Mouse (Mus musculus): ENCODE measurements around the gene Exosc2. TPM values are rescaled to one million over a fixed set of nuclear protein-coding genes. Genes with fewer than 3 reads are reported as not detected.

The Exosc2 gene
- polyA plus RNA-seq, 1 experiment, result 63.4 TPM

DNA sequence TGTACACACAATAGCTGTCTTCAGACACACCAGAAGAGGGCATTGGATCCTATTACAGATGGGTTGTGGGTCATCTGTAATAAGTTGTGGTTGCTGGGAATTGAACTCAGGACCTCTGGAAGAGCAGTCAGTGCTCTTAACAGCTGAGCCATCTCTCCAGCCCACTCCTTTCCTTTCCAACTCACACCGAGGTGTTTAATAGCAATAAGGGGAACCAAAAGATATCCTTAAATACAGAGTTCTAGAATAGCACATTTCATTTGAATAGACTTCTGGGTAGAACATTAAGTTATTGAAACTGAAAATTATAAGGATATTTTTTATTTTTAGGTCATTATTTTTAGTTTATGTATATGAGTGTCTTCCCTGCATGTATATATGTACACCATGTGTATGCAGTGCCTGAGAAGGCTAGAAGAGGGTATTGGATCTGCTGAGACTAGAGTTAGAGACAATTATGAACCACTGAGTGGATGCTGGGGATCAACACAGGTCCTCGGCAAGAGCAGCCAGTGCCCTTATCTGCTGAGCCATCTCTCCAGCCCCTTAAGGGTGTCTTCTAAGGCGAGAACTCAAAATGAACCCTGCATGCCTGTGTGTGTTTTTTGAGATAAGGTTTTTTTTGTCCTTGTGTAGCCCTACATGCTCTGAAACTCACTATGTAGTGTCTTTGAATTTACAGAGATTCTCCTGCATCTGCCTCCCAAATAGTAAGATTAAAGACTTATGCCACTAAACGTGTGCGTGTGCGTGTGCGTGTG is 54.4 kb downstream of the Exosc2 start:
- H3ac ChIP-seq (ENCODE audit: control insufficient read depth, insufficient read length, low read depth), result no peak overlapping the region
- no peaks in the 10 kb centered on the region for H3K27me3 ChIP-seq (ENCODE audit: control insufficient read depth, insufficient read depth, insufficient read length)
- no peaks in the 10 kb centered on the region for H3K79me3 ChIP-seq (ENCODE audit: low read depth)
- no peaks in the 10 kb centered on the region for H3K79me2 ChIP-seq (ENCODE audit: control insufficient read depth, insufficient read depth)
- TF ChIP-seq CEBPB (IDR thresholded peaks at IDR 0.05; ENCODE audit: low read depth) (no peak), CTCF (IDR thresholded peaks at IDR 0.05; ENCODE audit: control insufficient read depth, insufficient read depth, insufficient read length) (no peak), USF1 (IDR thresholded peaks at IDR 0.05; ENCODE audit: low read depth) (no peak), FOSL1 (IDR thresholded peaks at IDR 0.05; ENCODE audit: insufficient read depth, low read length, poor library complexity, severe bottlenecking) (no peak)
- no peaks in the 10 kb centered on the region for H3K36me3 ChIP-seq (ENCODE audit: control insufficient read depth, insufficient read depth)
- H3K4me3 ChIP-seq (ENCODE audit: insufficient read depth, poor library complexity, severe bottlenecking), result no peak overlapping the region

GRCm38 (mm10) chr2:31727576-31728277 is 57.2 kb downstream of the Exosc2 start:
- no peak for TF ChIP-seq USF1 (IDR thresholded peaks at IDR 0.05; ENCODE audit: low read depth)
- no peak for TF ChIP-seq CTCF (IDR thresholded peaks at IDR 0.05; ENCODE audit: control insufficient read depth, insufficient read depth, insufficient read length)
- TF ChIP-seq MYOG (IDR thresholded peaks at IDR 0.05; ENCODE audit: control insufficient read depth, extremely low read depth, insufficient read length), result no peak
- no peak for TF ChIP-seq MYOD1 (IDR thresholded peaks at IDR 0.05; ENCODE audit: control insufficient read depth, insufficient read length, low read depth)
- no peak for TF ChIP-seq MAX (IDR thresholded peaks at IDR 0.05)
- no peak for TF ChIP-seq FOSL1 (IDR thresholded peaks at IDR 0.05; ENCODE audit: insufficient read depth, low read length, poor library complexity, severe bottlenecking)
- no peak for TF ChIP-seq CEBPB (IDR thresholded peaks at IDR 0.05; ENCODE audit: low read depth)

GRCm38 (mm10) chr2:31730640-31731039 is 60.1 kb downstream of the Exosc2 start:
- H3K27me3 ChIP-seq (ENCODE audit: control insufficient read depth, insufficient read depth, insufficient read length), result no peaks in the 10 kb centered on the region

More at GRCm38 (mm10) chr2:31727576-31728277, 57.2 kb downstream of the Exosc2 start:
- no peak overlapping the region for H3K4me3 ChIP-seq (ENCODE audit: insufficient read depth, poor library complexity, severe bottlenecking)
- H3ac ChIP-seq (ENCODE audit: control insufficient read depth, insufficient read length, low read depth), result no peak overlapping the region
- H3K27me3 ChIP-seq (ENCODE audit: control insufficient read depth, insufficient read depth, insufficient read length), result no peaks in the 10 kb centered on the region
- H3K36me3 ChIP-seq (ENCODE audit: control insufficient read depth, insufficient read depth), result no peaks in the 10 kb centered on the region
- no peaks in the 10 kb centered on the region for H3K79me2 ChIP-seq (ENCODE audit: control insufficient read depth, insufficient read depth)
- no peaks in the 10 kb centered on the region for H3K79me3 ChIP-seq (ENCODE audit: low read depth)

More at GRCm38 (mm10) chr2:31730640-31731039, 60.1 kb downstream of the Exosc2 start:
- H3K4me3 ChIP-seq (ENCODE audit: insufficient read depth, poor library complexity, severe bottlenecking), result no peak overlapping the region
- TF ChIP-seq CEBPB (IDR thresholded peaks at IDR 0.05; ENCODE audit: low read depth) (no peak), FOSL1 (IDR thresholded peaks at IDR 0.05; ENCODE audit: insufficient read depth, low read length, poor library complexity, severe bottlenecking) (no peak), MYOG (IDR thresholded peaks at IDR 0.05; ENCODE audit: control insufficient read depth, extremely low read depth, insufficient read length) (no peak), MYOD1 (IDR thresholded peaks at IDR 0.05; ENCODE audit: control insufficient read depth, insufficient read length, low read depth) (no peak), MAX (IDR thresholded peaks at IDR 0.05) (no peak), USF1 (IDR thresholded peaks at IDR 0.05; ENCODE audit: low read depth) (no peak), CTCF (IDR thresholded peaks at IDR 0.05; ENCODE audit: control insufficient read depth, insufficient read depth, insufficient read length) (no peak)
- no peaks in the 10 kb centered on the region for H3K79me2 ChIP-seq (ENCODE audit: control insufficient read depth, insufficient read depth)
- H3K79me3 ChIP-seq (ENCODE audit: low read depth), result no peaks in the 10 kb centered on the region
- no peaks in the 10 kb centered on the region for H3K36me3 ChIP-seq (ENCODE audit: control insufficient read depth, insufficient read depth)
- H3ac ChIP-seq (ENCODE audit: control insufficient read depth, insufficient read length, low read depth), result no peak overlapping the region

Other genes with a start within 250 kb of the Exosc2 start
- 248 TPM for gene Ass1, start 200.5 kb upstream of the Exosc2 start, polyA plus RNA-seq (2012; fragmentation: generic; extraction: Trizol)
- gene Fubp3, start 98.1 kb upstream of the Exosc2 start, polyA plus RNA-seq (2012; fragmentation: generic; extraction: Trizol), result 29.9 TPM
- gene Prdm12, start 30.7 kb upstream of the Exosc2 start, polyA plus RNA-seq (2012; fragmentation: generic; extraction: Trizol), result not detected
- 45.9 TPM for gene Abl1, start 17.7 kb downstream of the Exosc2 start, polyA plus RNA-seq (2012; fragmentation: generic; extraction: Trizol)
- gene Qrfp, start 139.9 kb downstream of the Exosc2 start, polyA plus RNA-seq (2012; fragmentation: generic; extraction: Trizol), result 4.1 TPM
- 1.1 TPM for gene Fibcd1, start 175.3 kb downstream of the Exosc2 start, polyA plus RNA-seq (2012; fragmentation: generic; extraction: Trizol)
- gene Lamc3, start 216.6 kb downstream of the Exosc2 start, polyA plus RNA-seq (2012; fragmentation: generic; extraction: Trizol), result 0.02 TPM

Measured in C2C12 (cell line).